Mouse (Mus musculus): ENCODE measurements around the gene Gm10100. TPM values are rescaled to one million over a fixed set of nuclear protein-coding genes. Genes with fewer than 3 reads are reported as not detected.
"Not testable (repeated sequence)": the region's sequence is repeated elsewhere in the genome, so short reads cannot be mapped to it uniquely, and the experiment has no call there.

Gene Gm10100
- total RNA-seq, 2 experiments from 2014 or later: not detected

DNA sequence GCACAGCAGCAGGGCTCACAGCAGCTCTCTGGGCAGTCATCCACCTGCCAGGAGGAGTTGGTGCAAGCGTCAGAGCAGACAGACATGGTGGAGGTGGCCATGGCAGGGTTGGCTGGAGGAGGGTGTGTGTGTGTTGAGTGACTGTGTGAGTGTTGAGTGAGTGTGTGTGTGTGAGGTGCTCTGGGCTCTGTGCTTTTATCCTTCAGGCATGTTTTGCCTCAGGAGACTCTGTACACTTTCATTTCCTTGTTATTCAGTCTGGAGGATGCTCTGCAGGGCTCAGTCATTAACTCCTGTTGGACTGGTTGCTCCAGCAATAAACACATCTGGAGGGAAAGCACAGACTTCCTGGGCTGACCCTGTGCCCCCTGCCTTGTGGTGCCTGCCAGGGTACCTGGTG, 25.0 kb downstream of the Gm10100 start, which contains the start of gene Gm9736:
TSS of gene Gm9736 (minus strand) at position 101 of the 400 bp plus-strand sequence.
- DNase-seq (ENCODE audit: low spot score in 2 of 2): not testable (repeated sequence)

DNA sequence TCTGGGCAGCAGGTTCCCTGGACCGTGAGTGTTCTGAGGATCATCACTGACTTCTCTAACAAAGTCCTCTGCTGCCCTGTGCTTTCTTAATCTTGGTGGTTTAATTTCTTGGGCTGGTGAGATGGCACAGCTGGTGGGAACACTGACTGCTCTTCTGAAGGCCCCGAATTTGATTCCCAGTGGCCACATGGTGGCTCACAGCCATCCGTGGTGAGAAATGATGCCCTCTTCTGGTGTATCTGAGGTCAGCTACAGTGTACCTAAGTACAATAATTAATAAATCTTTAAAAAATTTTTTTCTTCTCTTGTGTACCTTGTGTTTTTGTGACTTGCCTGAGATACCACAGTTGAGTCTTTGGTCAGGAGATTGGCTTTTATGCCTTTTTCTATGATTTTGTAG, 26.0 kb downstream of the Gm10100 start:
- DNase-seq (ENCODE audit: low spot score in 2 of 2): not testable (repeated sequence)

DNA sequence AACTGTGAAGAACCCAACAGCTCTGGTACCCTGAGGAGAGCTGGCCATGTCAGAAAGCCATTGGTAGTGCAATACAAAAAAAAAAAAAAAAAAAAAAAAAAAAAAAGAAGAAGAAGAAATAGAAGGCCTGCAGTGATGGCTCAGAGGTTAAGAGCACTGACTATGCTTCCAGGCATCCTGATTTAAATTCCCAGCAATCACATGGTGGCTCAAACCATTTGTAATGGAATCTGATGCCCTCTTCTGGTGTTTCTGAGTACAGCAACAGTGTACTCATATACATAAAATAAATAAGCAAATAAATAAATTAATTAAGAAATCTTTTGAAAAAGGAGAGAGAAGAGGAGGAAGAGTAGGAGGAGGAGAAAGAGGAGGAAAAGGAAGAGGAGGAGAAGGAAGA, 27.2 kb downstream of the Gm10100 start:
- DNase-seq (ENCODE audit: low spot score in 2 of 2): no peak

DNA sequence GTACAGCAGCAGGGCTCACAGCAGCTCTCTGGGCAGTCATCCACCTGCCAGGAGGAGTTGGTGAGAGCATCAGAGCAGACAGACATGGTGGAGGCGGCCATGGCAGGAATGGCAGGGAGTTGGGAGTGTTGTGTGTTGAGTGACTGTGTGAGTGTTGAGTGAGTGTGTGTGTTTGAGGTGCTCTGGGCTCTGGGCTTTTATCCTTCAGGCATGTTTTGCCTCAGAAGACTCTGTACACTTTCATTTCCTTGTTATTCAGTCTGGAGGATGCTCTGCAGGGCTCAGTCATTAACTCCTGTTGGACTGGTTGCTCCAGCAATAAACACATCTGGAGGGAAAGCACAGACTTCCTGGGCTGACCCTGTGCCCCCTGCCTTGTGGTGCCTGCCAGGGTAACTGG, 33.3 kb downstream of the Gm10100 start, which contains the start of gene Gm3233:
TSS of gene Gm3233 (minus strand) at position 101 of the 400 bp plus-strand sequence.
- DNase-seq (ENCODE audit: low spot score in 2 of 2): not testable (repeated sequence)

DNA sequence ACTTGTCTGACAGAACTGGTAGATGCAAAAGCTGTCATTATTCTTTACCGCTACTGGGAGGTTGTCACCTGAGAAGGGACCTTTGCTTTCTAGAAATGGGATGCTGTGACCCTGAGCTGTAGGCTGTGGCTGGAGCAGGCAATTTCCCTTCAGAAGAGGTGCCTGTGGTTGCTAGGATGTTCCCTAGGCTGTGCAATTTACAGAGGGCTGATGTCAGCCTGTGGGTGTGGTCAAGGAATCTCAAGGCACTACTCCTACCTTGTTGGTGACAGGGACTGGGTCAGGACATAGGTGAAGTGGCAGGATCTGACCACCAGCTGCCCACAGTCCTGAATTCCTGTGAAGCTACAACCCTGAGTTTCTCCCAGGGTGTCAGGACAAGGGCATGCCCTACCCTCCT, 43.4 kb downstream of the Gm10100 start:
- DNase-seq (ENCODE audit: low spot score in 2 of 2): no peak

DNA sequence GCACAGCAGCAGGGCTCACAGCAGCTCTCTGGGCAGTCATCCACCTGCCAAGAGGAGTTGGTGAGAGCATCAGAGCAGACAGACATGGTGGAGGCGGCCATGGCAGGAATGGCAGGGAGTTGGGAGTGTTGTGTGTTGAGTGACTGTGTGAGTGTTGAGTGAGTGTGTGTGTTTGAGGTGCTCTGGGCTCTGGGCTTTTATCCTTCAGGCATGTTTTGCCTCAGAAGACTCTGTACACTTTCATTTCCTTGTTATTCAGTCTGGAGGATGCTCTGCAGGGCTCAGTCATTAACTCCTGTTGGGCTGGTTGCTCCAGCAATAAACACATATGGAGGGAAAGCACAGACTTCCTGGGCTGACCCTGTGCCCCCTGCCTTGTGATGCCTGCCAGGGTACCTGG, 44.9 kb downstream of the Gm10100 start, which contains the start of gene Gm3238:
TSS of gene Gm3238 (minus strand) at position 101 of the 400 bp plus-strand sequence.
- not testable (repeated sequence) for DNase-seq (ENCODE audit: low spot score in 2 of 2)

DNA sequence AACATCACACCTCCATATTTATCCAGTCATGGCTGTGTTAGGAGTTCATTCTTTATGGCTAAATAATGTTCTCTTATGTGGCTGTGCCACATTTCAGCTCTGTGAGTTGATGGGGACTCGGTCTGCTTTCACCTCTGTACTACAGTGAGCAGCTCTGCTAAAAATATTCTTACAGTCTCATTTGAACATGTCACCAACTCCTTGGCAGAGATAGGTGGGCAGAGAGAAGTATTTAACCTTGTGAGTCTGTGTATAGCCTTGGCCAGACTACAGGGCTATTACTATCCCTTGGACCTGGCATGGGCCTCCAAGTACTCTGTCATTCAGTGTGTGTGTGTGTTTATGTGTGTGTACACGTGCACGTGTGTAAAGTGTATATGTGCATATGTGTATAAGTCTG, 45.9 kb downstream of the Gm10100 start:
- not testable (repeated sequence) for DNase-seq (ENCODE audit: low spot score in 2 of 2)

Other genes starting within 250 kb of the Gm10100 start
- gene Fam207a, start 210.7 kb upstream of the Gm10100 start, total RNA-seq (2021): 10 to 100 TPM; 19.5 to 21.9 TPM
- 10 to 100 TPM in 1 of 2 experiments, 1 to 10 TPM in 1; 7.8 to 16.2 TPM for gene Itgb2, start 196.2 kb upstream of the Gm10100 start, total RNA-seq (2021)
- 100 to 1,000 TPM; 175 to 203 TPM for gene Pttg1ip, start 144.8 kb upstream of the Gm10100 start, total RNA-seq (2021)
- gene Sumo3, start 120.4 kb upstream of the Gm10100 start, total RNA-seq (2021): 10 to 100 TPM; 91.8 to 98.8 TPM
- gene Gm49325, start 120.3 kb upstream of the Gm10100 start, total RNA-seq (2021): 10 to 100 TPM; 13.1 to 17.1 TPM
- 10 to 100 TPM; 67.2 to 74.1 TPM for gene Ube2g2, start 104.2 kb upstream of the Gm10100 start, total RNA-seq (2021)
- under 1 TPM; 0.27 to 0.51 TPM for gene Tspear, start 39.9 kb upstream of the Gm10100 start, total RNA-seq (2021)
- gene Gm19402, start 35.7 kb upstream of the Gm10100 start, total RNA-seq (2021): not detected
- gene Gm9508, start 29.3 kb upstream of the Gm10100 start, total RNA-seq (2021): not detected
- gene Gm10272, start 19.9 kb upstream of the Gm10100 start, total RNA-seq (2021): not detected
- not detected for gene Gm10024, start 15.0 kb upstream of the Gm10100 start, total RNA-seq (2021)
- gene Gm10142, start 10.7 kb upstream of the Gm10100 start, total RNA-seq (2021): not detected
- not detected for gene Krtap12-1, start 5.9 kb upstream of the Gm10100 start, total RNA-seq (2021)
- not detected for gene Gm18596, start 16.2 kb downstream of the Gm10100 start, total RNA-seq (2021)
- not detected for gene Gm9736, start 24.9 kb downstream of the Gm10100 start, total RNA-seq (2021)
- gene Gm3233, start 33.2 kb downstream of the Gm10100 start, total RNA-seq (2021): not detected
- not detected for gene Gm3238, start 44.8 kb downstream of the Gm10100 start, total RNA-seq (2021)
- gene Gm7138, start 50.5 kb downstream of the Gm10100 start, total RNA-seq (2021): not detected
- gene Gm3250, start 56.1 kb downstream of the Gm10100 start, total RNA-seq (2021): not detected
- gene Gm7137, start 61.7 kb downstream of the Gm10100 start, total RNA-seq (2021): not detected
- not detected for gene Gm9639, start 68.6 kb downstream of the Gm10100 start, total RNA-seq (2021)
- gene Gm19668, start 72.6 kb downstream of the Gm10100 start, total RNA-seq (2021): not detected
- not detected for gene Gm9507, start 85.4 kb downstream of the Gm10100 start, total RNA-seq (2021)
- gene Gm2696, start 88.2 kb downstream of the Gm10100 start, total RNA-seq (2021): not detected
- not detected for gene Krtap10-4, start 100.6 kb downstream of the Gm10100 start, total RNA-seq (2021)
- gene Krtap10-10, start 109.5 kb downstream of the Gm10100 start, total RNA-seq (2021): not detected
- not detected for gene Gm36176, start 120.3 kb downstream of the Gm10100 start, total RNA-seq (2021)
- not detected for gene Gm10318, start 126.4 kb downstream of the Gm10100 start, total RNA-seq (2021)
- gene Gm3285, start 135.5 kb downstream of the Gm10100 start, total RNA-seq (2021): not detected
- gene Lrrc3, start 176.1 kb downstream of the Gm10100 start, total RNA-seq (2021): 1 to 10 TPM; 3.9 to 6.8 TPM
- 1 to 10 TPM; 5.2 to 5.9 TPM for gene Trpm2, start 244.1 kb downstream of the Gm10100 start, total RNA-seq (2021)

Data from adrenal gland, adult 18-20 months (tissue).